Comparison of ENCODE assay signal across 11 mouse cellular contexts in the genomic region with DNA sequence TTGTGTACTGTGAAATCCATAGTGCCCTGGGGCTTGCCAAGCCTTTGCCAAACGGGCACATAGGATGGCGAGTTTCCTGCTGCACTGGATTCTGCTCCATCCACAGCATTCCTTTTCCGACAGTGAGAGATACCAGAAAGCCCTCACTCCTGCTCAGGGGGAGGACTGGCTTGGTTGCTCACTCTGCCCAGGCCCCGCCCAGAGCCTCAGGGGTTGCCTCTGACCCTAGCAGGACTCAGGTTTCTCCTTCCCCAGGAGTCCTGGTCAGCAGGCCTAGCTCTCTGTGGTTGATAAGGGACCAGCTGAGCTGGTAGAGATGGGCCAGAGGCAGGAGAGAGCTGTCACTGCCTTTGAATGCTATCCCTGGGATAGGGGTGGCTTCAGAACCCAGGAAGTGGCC. TPM values are rescaled to one million over a fixed set of nuclear protein-coding genes. Genes with fewer than 3 reads are reported as not detected.
DNase-seq lines count a peak whose midpoint lies in the region; ATAC-seq lines count a peak whose summit lies in the region.
"Had no signal": no experiment of that assay in that cellular context is flagged by ENCODE, and none has a peak within 500 bp of the region (broad histone marks: within the 10 kb centered on the region; RNA-seq: fewer than 3 reads in every experiment).

No protein-coding gene starts in this region.

- H3K36me3 ChIP-seq in forebrain, embryonic 13.5 days (ENCODE audit: poor library complexity, severe bottlenecking): no peaks in the 10 kb centered on the region
- peaks cover 49% of the 10 kb centered on the region for H3K36me3 ChIP-seq in liver, embryonic 12.5 days

- H3K27ac ChIP-seq in forebrain, embryonic 13.5 days: no peak overlapping the region
- peak overlapping the region; percentile 38; the same call in 1 of the 2 replicates for H3K27ac ChIP-seq in liver, embryonic 12.5 days

- no peaks in the 10 kb centered on the region for H3K9me3 ChIP-seq in forebrain, embryonic 13.5 days (replicated peaks)
- H3K9me3 ChIP-seq in liver, embryonic 12.5 days (replicated peaks): no peaks in the 10 kb centered on the region

- H3K27me3 ChIP-seq in forebrain, embryonic 13.5 days: no peaks in the 10 kb centered on the region
- H3K27me3 ChIP-seq in liver, embryonic 12.5 days (replicated peaks): peaks cover 7% of the 10 kb centered on the region

- H3K4me2 ChIP-seq in forebrain, embryonic 13.5 days: 0 out of 2 replicates have a peak overlapping the region, but pooled peaks have one; percentile 18
- peak overlapping the region; percentile 81 for H3K4me2 ChIP-seq in liver, embryonic 12.5 days

- 59% methylated on average over 4 of the region's 4 CpGs for WGBS in forebrain, embryonic 13.5 days
- 59% methylated on average over 4 of the region's 4 CpGs for WGBS in liver, embryonic 12.5 days (ENCODE audit: insufficient replicate concordance)

- H3K4me3 ChIP-seq in forebrain, embryonic 13.5 days: no peak overlapping the region
- no peak overlapping the region for H3K4me3 ChIP-seq in liver, embryonic 12.5 days
- H3K4me3 ChIP-seq: erythroblast, embryonic 14.5 days had no signal

- ATAC-seq in forebrain, embryonic 13.5 days: no peak
- ATAC-seq in liver, embryonic 12.5 days: no peak
- no peak for ATAC-seq in frontal cortex, adult (ENCODE audit: low TSS enrichment)

- peak overlapping the region; percentile 16; the same call in 1 of the 2 replicates for H3K9ac ChIP-seq in forebrain, embryonic 13.5 days
- no peak overlapping the region for H3K9ac ChIP-seq in liver, embryonic 12.5 days

- H3K4me1 ChIP-seq in forebrain, embryonic 13.5 days: peaks cover 9% of the 10 kb centered on the region; the same call in 1 of the 2 replicates
- H3K4me1 ChIP-seq in liver, embryonic 12.5 days: peaks cover 45% of the 10 kb centered on the region

- DNase-seq in adrenal gland, adult (ENCODE audit: inconsistent age in 2 of 2, low spot score in 1 of 2): peak; percentile 13 to 44
- DNase-seq in adrenal gland, postnatal 25 days: no peak
- DNase-seq in kidney, postnatal 4 days: peak; percentile 51 to 67
- no peak for DNase-seq in kidney, adult 8-10 months
- no peak for DNase-seq in right cerebral cortex, adult 18-20 months
- DNase-seq: adrenal gland, adult 8-10 months had no signal

RNA-seq across cellular contexts. Expression of gene Gm20532, which starts 2.1 kb away (rescaled TPM):
- total RNA-seq in adrenal gland, postnatal 25 days (2021): not detected in 2 replicates
- not detected in 2 replicates for polyA plus RNA-seq in forebrain, embryonic 13.5 days (2015; fragmentation: Nextera tagmentation; extraction: Ambion mirVana)
- not detected in 2 replicates for polyA plus RNA-seq in liver, embryonic 12.5 days (2016; fragmentation: Nextera tagmentation; extraction: Ambion mirVana)
- total RNA-seq: adrenal gland, adult 8-10 months; left cerebral cortex, postnatal 10 days had no signal
- polyA plus RNA-seq: erythroblast, embryonic 14.5 days had no signal

RNA-seq across cellular contexts. Expression of gene Egfl7, which starts 8.8 kb away (rescaled TPM):
- 159 and 211 TPM in 2 replicates for total RNA-seq in adrenal gland, postnatal 25 days (2021)
- 50.2 and 55.8 TPM in 2 replicates for polyA plus RNA-seq in forebrain, embryonic 13.5 days (2015; fragmentation: Nextera tagmentation; extraction: Ambion mirVana)
- polyA plus RNA-seq in liver, embryonic 12.5 days (2016; fragmentation: Nextera tagmentation; extraction: Ambion mirVana): 106 and 120 TPM in 2 replicates

RNA-seq across cellular contexts. Expression of gene Agpat2, which starts 15.6 kb away (rescaled TPM):
- total RNA-seq in adrenal gland, postnatal 25 days (2021): 290 and 352 TPM in 2 replicates
- polyA plus RNA-seq in forebrain, embryonic 13.5 days (2015; fragmentation: Nextera tagmentation; extraction: Ambion mirVana): 2.5 and 3.6 TPM in 2 replicates
- polyA plus RNA-seq in liver, embryonic 12.5 days (2016; fragmentation: Nextera tagmentation; extraction: Ambion mirVana): 26.7 and 28.7 TPM in 2 replicates

RNA-seq across cellular contexts. Expression of gene Fam69b, which starts 39.7 kb away (rescaled TPM):
- total RNA-seq in adrenal gland, postnatal 25 days (2021): 6.6 and 9.8 TPM in 2 replicates
- 81.9 and 89.4 TPM in 2 replicates for polyA plus RNA-seq in forebrain, embryonic 13.5 days (2015; fragmentation: Nextera tagmentation; extraction: Ambion mirVana)
- 4.6 and 5.5 TPM in 2 replicates for polyA plus RNA-seq in liver, embryonic 12.5 days (2016; fragmentation: Nextera tagmentation; extraction: Ambion mirVana)
- polyA plus RNA-seq: erythroblast, embryonic 14.5 days had no signal

Comparison
In these comparisons a context has a peak if more than half of its experiments do, and no peak if none do; other contexts are left out.
1. DNase-seq: peak in adrenal gland, adult (2 of 2) and kidney, postnatal 4 days (2 of 2); none in adrenal gland, postnatal 25 days (single experiment), kidney, adult 8-10 months (0 of 2) and right cerebral cortex, adult 18-20 months (single experiment).